Mouse (Mus musculus): Measurements from ENCODE around the gene Ercc6.

Gene Ercc6

DNA sequence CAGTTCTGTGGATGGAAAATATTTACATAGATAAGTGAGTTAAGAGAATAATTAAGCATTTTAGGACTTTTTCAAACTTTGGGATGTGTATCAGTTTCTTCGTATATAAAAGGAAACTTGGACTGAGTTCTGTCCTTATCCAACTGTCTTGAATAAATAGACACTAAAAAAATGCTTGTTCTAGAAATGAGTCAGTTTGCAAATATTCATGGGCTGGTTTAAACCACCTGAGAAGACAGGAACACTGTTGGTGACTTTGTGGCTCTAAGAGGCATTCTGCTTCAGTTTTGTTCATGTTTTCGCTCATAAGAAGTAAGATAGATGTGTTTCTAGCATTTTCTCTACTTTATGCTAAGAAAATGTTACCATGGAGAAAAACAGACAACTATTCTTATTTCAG, 5.2 kb downstream of the Ercc6 start:
- no peak for DNase-seq (ENCODE audit: low spot score in 2 of 2)

DNA sequence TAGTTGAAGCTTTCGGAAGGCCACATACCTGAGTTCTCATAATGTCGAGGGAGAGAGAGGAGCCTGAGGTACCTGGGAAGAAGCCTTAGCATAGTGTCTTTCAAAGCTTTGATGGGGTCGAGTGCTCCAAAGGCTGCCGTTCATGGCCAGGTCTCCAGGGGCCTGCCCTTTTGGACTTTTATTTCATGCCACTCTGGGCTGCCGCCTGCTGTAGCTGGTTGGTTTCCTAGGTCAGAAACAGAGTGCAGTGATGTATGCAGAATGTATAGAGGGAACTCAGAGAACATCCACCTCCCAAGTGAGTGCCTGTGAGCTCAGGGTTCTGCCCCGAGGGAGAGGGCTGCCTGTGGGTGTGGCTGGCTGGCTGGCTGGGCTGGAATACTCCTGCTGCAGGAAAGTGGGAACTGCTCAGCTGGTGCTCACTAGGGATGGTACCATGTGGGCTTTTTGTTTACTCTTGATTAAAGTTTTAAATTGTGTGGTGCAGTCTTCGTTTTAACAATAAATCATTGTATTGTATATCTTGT, 7.1 kb downstream of the Ercc6 start:
- DNase-seq (ENCODE audit: low spot score in 2 of 2): no peak

DNA sequence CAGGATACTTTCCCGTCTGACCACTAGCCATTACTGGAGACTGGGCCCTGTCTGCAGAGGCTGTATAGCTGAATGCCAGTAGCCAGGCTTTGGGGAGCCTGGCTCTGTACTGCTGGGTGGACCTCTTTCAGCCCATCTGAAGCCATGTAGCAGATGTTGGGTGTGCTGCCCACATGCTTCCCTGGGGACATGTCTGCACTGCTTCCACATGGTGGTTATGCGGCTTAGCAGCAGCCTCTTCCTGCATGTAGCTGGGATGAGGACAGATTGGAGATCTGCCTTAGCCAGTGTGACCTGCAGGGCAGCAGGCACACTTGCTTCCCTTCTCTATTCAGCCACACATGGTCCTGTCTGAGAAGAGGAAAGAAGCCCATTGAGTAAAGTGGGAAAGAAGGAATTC, 9.0 kb downstream of the Ercc6 start:
- no peak for DNase-seq (ENCODE audit: low spot score in 2 of 2)

DNA sequence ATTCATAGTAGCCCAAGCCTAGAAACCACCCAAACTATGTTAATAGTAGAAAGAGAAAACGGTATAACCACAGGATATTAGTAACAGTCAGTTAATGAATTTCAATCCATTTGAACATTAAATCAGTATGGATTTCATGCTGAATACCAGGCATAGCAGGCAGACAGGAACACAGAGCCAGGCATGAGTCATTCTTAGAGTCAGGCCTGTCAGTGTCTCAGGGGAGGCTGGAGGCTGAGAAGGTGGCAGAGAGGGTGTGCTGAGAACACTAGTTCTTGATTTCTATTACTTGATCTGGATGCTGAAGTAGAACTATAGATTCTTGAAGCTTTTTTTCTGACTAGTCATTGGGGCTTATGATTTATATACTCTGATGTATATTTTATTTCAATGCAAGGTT, 10.8 kb downstream of the Ercc6 start:
- DNase-seq (ENCODE audit: low spot score in 2 of 2): no peak

DNA sequence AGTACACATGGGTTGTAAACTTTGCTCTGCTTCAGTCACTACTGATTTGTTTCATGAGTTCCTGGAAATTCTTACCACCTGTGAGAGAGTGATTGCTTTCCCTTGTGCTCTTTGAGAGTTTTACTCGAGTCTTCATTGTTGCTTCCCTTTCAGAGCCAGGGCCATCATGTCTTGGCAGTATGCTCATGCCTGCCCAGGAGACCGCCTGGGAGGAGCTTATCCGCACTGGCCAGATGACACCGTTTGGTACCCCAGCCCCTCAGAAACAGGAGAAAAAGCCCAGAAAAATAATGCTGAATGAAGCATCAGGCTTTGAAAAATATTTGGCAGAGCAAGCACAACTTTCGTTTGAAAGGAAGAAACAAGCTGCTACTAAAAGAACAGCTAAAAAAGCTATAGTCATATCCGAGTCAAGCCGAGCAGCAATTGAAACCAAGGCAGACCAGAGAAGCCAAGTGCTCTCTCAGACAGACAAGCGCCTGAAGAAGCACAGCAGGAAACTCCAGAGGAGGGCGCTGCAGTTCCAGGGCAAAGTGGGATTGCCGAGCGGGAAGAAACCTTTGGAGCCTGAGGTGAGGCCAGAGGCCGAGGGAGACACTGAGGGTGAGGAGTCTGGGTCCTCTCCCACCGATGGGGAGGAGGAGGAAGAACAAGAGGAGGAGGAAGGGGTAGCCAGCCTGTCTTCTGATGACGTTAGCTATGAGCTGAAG, 12.8 kb downstream of the Ercc6 start:
- DNase-seq (ENCODE audit: low spot score in 2 of 2): no peak

DNA sequence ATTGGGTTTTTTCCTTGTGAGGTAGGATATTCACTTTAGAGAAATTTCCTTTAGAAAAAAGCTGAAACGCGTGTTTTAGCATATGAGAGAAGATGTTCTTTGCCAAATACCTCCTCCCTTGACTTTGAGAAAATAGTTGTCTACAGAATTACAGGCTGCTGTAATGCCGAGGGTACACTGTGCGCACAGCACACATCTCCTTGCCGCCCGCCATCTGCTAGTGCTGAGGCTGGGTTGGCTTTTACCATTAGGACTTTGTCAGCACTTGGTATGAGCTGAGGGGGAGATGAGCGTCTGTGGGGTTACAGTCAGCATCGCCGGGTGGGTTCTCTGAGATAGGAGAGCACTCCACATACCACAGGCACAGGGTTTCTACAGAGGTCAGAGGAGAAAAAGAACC, 13.9 kb downstream of the Ercc6 start:
- no peak for DNase-seq (ENCODE audit: low spot score in 2 of 2)

DNA sequence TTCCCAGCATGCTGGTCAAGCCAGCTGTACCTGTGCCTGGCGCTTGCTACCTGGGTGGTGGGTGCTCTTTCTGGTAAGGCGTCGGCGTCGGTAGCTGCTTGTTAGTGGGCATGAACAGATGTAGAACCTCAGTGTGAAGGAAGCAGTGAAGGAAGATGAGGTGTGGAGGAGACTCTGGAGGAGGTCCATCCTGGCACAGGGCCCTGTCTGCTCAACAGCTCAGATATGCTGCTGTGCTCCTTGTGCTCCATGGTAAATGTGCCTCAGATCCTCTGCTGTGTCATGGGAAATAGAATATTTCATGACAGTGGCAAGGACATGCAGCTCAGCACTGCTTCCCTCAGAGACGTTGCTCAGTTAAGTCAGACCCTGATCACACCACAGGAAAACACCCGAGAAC, 15.7 kb downstream of the Ercc6 start:
- no peak for DNase-seq (ENCODE audit: low spot score in 2 of 2)

DNA sequence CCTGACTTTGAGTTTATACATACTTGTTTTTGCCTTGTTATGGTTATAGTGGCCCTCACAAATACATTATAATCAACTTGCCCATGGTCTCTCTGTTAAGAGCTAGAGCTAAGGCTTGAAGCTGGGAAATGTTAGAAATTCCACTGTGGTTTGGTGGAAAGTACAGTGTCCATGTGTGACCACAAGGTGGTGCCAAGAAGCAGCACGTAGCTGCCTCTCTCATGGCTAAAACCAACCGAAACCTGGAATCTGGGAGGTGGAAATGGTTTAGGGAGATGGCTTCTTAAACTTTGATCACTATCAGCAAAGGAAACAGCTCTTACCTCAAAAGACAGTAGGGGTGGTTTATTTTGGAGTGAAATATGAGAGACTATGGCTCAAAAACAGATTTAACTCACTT, 17.6 kb downstream of the Ercc6 start:
- no peak for DNase-seq (ENCODE audit: low spot score in 2 of 2)

DNA sequence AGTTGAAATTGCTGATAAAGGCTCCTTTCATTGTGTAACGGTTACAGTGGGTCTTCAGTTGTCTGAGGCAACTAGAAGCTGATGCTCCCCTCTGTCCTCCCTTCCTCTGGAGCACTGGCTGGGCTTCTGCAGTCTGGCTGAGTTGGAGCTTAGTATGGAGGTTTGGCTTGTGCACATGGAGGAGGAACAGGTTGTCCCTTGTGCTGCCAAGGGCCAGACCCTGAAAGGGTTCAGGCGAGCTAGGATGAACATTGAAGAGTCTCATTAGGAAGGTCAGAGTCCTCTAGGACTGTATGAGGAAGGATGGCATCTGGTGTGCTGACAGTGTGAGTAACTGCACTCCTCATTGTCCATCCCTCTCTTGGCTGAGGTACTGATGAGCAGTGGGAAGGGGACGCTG, 18.1 kb downstream of the Ercc6 start:
- DNase-seq (ENCODE audit: low spot score in 2 of 2): no peak

DNA sequence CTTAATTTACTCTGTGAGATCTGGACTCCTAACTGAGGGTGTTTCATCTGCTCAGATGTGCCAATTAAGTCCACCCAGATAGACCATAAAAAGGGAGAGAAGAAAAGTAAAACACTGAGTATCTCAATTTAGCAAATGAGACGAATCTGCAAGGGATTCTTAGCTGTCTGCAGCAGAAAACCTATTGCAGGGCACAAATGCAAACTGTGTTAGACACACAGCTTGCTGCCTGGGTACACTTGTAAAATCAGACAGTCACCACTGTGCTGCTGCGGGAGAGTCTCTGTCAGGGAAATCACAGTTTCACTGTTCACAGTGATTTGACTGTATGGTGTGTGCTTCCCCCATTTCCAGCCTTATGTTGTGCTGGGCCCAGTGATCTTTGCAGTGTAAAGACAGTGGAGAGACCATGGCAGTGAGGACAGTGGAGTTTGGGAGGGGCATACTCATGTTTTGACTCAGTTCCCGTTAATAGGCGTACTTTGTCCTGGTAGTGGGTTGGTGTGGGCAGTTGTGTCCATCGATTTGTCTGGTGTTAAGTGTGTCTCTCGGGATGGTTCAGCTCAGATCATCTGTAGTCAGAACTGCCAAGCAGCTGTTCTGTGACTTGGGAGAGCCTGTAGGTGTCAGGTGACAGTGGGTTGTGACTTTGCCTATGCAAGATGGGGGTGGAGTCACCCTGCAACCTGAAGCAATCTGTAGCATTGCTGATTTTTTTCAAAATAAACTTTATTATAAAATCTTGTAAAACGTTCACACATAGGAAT, 19.2 kb downstream of the Ercc6 start:
- DNase-seq (ENCODE audit: low spot score in 2 of 2): no peak

DNA sequence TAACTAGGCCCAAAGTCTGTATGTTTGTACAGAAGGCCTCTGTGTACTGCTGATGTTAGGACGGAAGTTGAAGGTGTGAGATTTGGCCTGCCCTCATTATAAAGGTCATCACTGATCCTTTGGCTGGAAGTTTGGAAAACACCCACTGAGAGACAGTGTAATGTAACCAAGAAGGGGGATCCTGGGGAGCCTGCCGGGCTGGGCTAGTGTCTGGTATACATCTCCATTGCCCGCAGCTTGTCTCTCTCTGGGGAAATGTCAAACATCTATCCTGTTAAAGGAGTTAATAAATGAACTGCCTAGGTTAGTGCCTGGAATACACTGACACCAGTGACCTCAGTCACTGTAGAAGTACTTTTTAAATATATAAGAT, 19.8 kb downstream of the Ercc6 start:
- DNase-seq (ENCODE audit: low spot score in 2 of 2): no peak

DNA sequence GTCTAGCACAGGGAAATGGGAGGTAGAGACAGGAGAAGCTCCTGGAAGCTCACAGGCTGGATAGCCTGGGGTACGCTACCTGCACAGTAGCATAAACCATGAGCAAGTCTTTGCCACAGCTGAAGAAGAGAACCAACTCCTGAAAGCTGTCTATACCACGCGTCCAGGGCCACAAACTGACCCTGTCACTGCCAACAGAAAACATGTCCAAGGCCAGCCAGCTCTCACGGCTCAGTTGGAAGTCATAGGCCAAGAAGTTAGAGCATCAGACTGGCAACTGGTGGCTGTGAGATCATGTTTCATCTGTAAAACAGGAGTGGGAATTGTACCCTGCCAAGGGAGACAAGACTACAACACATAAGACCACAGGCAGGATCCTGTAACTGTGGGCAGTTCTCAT, 20.3 kb downstream of the Ercc6 start:
- DNase-seq (ENCODE audit: low spot score in 2 of 2): no peak

DNA sequence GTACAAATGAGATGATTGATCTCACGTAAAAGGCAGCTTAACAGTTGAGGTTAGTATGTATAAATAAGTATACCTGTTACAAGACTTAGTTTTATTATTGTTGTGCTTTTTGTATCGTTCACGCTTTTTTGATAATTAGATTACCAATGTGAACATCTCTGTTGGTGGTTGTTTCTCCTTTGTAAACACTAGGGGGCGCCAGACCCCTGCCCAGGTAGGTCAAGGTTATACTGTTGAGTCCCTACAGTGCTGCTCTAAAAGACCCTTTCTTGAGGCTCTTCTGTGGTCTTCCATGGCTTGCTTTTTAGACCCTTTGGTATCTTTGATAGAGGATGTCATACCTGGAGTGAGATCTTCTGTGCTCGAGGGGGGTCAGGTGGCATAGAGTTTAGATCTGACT, 20.8 kb downstream of the Ercc6 start:
- no peak for DNase-seq (ENCODE audit: low spot score in 2 of 2)

DNA sequence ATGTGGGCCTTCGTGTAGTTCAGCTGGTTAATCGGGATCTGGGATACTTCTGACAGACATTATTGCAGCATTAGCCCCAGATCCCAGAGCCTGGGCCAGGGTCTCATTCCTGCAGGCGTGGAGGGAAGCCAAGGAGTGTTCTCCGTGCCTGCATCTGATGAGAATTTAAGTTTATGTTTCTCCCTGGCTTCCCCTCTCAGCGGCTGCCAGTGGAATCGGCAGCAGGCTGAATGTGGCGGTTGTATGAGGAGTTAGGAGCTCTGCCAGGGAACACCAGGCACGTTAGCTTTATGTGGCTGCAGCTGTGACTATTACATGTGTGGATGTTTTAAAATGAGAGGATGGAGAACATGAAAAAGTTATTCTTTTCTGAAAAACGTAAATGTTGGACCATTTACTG, 23.4 kb downstream of the Ercc6 start:
- DNase-seq (ENCODE audit: low spot score in 2 of 2): no peak

DNA sequence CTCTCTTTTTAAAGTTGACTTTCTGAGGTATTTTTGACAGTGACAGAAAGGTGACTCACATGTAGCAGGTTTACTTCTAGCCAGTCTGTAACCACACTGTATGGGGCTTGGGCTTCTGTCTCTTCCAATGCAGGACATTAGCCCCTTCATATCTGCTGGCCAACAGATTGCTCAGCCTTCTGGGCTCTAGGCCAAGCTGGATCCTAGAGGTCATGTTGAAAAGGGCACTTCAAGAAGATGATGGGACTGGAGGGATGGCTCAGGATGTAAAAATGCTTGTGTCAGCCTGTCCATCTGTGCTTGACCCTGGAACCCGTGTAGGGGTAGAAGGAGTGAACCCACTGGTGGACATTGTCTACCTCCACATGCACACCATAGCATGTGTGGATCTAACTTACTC, 24.8 kb downstream of the Ercc6 start:
- no peak for DNase-seq (ENCODE audit: low spot score in 2 of 2)

DNA sequence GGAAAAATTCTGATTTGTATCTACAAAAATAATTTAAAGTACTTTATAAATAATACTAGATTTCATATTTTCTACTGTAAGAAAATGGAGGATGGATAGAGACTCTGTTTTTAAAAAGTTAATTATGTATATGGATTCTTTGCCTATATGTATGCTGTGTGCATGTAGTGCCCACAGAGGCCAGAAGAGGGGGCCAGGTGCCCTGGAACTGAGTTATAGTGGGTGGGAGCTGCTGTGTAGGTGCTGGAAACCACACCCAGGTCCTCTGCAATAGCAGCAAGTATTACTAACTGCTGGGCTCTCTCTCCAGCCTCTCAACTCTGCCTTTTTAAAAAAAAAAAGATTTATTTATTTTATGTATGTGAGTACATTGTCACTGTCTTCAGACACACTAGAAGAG, 29.8 kb downstream of the Ercc6 start:
- no peak for DNase-seq (ENCODE audit: low spot score in 2 of 2)

DNA sequence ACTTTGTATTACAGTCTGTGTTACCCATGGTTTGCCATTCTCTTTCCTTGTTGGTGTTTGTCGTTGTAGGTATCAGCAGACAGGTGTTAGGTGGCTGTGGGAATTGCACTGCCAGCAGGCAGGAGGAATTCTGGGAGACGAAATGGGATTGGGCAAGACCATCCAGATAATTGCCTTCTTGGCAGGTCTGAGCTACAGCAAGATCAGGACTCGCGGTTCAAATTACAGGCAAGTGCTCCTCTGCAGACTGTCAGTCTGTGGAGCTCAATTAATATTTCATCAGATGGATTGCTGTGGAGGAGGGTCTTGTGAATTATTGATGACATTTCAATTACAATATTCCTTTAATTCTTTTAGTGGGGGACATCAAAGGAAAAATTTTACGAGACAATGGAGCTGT, 33.4 kb downstream of the Ercc6 start:
- DNase-seq (ENCODE audit: low spot score in 2 of 2): no peak

DNA sequence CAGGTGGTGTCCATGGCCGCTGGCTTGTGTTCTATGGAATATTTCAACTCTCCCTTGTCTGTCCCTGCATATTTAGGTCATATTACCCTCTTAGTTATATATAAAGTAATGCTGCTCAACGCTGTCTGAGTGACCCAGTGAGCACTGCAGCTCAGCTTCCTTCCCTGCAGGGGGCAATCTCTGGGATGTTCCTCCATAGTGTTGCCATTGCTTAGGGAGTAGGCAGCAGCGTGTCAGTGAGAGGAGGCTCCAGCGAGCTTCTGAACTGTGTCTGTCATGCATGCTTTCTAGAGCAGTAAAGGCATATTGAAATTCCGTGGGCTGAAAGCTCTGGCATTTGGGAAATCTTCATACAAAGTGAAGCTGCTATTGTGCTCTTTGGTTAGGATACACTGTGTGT, 38.5 kb downstream of the Ercc6 start:
- DNase-seq (ENCODE audit: low spot score in 2 of 2): no peak

DNA sequence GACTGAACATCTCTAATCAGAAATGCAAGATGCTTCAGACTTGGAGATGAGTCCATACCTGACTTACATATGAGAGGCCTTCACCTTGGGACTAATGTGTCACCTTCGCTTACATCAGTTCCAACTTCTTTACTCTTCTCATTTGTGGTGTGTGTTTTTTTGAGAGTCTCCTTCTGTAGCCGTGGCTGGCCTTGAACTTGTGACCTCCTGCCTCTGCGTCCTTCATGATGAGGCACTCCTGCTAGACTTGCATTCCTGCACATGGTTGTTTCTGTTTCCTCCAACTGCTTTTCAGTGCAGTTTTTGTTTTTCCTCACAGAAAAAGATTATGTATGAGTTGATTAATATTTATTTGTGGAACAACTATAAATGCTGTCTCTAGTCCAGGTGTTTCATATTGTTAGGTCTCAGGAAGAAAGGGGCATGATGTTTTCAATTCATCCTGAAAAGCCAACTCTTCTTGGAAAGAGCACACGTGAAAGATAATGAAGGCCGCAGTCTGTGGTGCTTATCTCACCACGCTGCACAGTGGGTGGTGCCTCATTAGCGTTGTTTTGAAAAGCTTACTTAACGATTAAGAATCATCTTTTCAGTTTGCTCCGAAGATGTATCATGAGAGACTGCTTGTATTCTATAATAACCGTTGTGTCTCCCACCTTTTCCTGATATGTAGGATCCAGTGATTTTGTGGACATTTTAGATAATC, 40.0 kb downstream of the Ercc6 start:
- DNase-seq (ENCODE audit: low spot score in 2 of 2): no peak

DNA sequence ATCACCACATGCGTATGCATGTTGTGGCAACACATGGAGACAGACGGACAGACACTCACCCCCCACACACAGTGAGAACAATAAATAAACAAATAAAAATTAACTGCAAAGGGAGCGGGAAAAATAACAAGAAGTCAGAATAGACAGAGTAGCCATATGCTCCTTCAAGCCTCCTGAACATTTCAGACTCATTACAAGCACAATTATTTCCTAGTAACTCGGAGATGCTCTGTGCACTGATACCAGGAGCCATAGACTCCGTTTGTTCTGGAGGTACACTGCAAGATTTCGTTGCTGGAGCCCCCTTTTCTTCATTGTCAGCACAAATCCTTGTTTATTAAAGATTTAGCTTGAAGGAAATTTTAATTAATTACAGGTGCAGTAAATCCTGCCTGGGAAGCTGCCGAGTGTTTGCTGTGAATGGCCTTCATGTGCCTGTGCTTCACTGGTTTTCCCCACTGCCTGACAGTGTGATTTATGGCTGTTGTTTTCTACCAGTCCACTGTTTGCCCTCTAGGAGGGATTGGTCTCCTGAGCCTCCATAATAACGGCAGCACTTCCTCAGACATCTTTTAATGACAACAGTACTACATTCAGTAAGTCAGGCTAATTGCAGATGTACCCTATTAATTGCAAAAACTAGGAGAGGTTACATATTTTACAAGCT, 41.7 kb downstream of the Ercc6 start:
- DNase-seq (ENCODE audit: low spot score in 2 of 2): no peak

DNA sequence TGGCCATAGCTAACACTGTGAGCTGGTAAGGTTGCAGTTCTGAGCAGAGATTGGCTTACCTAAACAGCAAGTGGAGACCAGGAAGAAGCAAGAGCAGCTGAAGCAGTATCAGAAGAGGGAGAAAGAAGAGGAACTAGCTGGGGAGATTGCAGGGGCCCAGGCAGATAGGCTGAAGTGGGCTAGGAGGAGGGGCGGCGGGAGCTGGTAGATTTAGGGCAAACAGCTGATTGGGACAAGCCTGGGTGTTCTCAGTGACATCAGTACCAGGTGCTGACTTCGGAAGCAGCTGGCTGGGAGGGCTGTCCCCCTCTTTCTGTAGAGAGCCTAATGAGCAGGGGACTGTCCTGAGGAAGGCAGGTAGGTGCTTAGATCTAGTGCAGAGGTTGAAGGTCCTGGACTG, 48.1 kb downstream of the Ercc6 start:
- no peak for DNase-seq (ENCODE audit: low spot score in 2 of 2)

DNA sequence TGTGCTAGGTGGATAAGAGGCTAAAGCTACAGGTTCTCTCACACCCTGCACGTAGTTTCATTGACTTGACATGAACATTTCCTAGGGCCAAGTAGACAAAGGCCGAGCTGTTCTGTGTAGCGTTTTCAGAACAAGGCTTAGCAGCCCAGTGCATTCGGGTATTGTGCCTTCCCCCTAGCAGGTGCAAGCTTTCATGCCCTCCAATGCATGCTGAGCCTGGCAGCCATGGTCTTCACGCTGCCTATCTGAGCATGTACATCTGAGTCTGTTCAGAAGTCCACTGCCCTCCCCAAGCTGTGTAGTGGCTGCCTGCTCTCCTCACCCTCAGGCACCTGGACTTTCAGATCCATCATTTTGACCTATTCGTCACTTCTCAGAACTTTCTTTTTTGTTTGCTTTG, 50.3 kb downstream of the Ercc6 start:
- DNase-seq (ENCODE audit: low spot score in 2 of 2): no peak

Data from spleen, postnatal 14 days (tissue).